Mouse (Mus musculus) brain, adult 2 months (tissue): ENCODE data around the gene Steap3.
A peak's percentile ranks its signal among the peaks of the same experiment; 100 is the strongest.

ENCODE experiments used
- DNase-seq: peaks from one replicate; pipeline ENCODE4 v3.0.0; 2011; ENCODE audit warnings: low read depth, low spot score

Steap3 gene

DNA sequence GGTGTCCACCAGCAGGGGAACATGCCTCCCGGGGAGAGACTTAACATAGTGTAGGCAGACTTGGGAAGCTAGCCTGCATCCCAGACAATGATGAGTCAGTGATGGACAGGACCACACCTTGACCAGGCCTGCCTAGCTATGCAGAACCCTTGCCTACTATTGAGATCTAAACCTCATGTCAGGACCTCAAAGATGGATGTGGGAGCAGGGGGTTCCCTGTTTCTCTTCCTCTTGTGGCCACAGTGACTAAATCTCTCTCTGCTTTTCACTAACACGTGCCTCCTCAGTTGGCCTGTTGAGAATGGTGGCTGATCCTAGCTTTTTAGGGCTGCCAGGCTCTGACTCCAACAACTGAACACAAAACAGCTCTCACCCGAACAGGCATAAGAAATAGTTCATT is 70.0 kb downstream of the Steap3 start:
- no peak for DNase-seq

GRCm38 (mm10) chr1:120198942-120199341 is 73.6 kb downstream of the Steap3 start:
- no peak for DNase-seq

GRCm38 (mm10) chr1:120198151-120198550 is 74.4 kb downstream of the Steap3 start:
- no peak for DNase-seq

GRCm38 (mm10) chr1:120197189-120197588 is 75.3 kb downstream of the Steap3 start:
- peak; percentile 83 for DNase-seq

DNA sequence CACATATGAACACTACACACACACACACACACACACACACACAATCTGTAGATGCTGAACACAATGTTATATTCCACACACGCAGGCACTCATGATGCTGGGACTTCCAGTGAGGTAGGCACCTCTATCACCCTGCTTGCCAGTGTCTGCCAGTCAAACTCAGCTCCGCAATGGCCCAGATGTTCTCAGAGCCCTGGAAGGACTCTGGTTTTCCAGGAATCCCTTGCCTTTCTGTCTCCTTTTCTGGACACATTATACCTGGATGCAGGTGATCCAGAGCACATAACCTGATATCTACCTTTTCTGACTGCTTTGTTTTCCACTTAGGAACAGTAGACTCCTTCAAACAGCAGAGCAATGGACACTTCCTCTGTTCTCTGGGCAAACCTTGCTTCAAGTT is 75.8 kb downstream of the Steap3 start:
- no peak for DNase-seq

DNA sequence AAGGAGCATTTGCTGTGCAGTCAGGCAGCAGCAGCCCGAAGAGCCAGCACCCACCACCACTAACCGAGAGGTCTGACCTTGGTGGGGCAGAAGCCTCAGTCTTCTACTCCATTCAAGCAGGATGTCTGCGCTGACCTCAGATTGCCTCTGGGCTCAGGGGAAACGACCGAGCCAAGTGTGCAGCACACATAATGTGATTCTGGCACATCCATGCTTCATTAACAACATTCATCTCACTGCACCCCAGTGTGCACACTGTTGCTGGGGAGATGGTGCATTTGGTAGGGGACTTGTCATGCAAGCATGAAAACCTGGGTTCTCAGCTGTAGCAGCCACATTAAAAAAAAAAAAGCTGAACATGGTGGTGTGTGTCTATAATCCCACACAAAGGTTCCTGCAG is 76.6 kb downstream of the Steap3 start:
- DNase-seq: no peak

GRCm38 (mm10) chr1:120193586-120193985 is 78.9 kb downstream of the Steap3 start:
- no peak for DNase-seq

DNA sequence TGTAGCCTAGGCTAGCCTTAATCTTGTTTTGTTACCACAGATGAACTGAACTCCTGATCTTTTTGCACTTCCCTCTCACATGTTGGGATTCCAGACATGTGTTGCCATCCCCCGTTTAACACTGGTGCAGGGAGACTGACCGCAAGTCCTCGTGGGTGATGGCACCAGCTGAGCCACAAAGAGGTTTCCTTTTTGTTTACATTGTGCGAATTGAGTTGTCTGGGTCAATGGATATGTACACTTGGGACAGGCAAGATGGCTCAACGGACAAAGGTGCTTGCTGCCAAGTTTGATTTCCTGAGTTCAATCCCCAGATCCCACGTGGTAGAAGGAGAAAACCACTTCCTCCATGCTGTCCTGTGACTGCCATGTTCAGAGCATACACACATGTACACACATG is 80.2 kb downstream of the Steap3 start:
- DNase-seq: no peak

DNA sequence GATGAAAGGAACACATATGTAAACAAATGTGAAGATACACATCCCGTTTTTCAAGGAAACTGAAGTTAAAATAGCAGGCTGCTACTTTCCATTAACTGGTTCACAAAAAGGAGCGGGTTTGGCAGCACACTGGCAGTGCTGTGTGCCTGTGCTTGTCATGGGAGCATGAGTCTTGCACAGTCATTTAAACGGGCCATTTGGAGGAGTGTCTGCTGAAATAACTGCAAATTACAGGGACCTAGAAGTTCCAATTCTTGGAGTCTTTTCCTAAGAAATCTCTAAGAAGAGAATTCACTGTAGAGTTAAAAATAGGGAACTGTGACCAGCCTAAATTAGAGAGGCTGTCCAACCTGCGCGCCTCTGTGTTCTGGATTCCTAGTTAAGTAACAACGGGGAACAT is 81.6 kb downstream of the Steap3 start:
- DNase-seq: peak; percentile 63

GRCm38 (mm10) chr1:120190300-120190699 is 82.2 kb downstream of the Steap3 start:
- no peak for DNase-seq

DNA sequence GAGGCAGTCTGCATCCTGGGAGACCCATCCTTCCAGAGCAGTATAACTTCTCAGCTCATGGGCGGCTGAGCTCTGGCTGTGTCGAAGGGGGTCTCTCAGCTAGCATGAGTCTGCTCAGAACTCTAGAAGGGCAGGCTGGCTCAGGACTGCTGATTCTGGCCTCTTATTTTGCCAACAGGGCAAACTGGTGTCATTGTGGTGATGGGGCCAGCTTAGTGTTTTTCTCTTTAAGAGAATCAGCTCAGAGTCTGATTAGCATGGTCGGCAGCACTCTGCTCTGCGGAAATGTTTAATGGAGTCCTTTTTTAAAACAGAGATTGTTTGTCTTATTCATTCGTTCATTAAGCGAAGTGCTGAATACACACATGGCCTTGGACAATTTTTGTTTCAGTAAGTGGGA is 83.3 kb downstream of the Steap3 start:
- peak; percentile 12 for DNase-seq

DNA sequence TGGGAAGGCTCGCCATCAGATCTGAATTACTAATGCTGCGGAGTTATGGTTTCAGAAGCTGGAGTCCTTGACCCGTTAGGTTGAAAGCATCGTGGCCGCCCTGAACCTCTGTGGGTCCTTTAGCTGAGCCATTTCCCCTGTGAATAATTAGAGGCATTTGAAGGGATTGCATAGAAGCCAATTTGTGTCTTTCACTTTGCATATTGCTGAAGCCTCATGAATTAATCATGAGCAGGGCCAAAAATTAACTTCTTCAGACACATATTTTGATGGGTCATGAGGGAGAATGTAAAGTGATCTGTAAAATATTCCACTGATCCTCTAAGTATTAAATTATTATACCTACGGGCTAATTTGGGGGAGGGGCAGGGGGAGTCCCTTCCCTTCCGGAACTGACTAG is 85.4 kb downstream of the Steap3 start:
- no peak for DNase-seq

DNA sequence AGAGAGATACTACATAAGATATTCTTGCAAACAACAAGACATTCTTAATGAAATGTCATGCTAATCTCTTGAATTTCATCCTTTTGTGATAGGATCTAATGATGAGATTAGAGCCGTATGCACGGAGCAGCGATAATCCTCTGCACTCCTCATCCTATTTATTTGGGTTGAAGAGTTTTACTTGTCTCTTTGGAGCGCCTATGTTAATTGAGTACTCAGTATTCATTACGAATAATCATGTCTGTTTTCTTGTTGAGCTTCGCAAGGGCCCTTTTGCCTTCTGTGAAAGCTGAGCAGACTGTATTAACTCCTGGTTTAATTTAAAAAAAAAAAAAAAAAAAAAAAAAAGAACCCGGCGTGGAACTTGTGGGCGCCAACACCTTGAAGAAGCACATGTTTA is 85.8 kb downstream of the Steap3 start:
- no peak for DNase-seq

- DNase-seq: no peak
These were observed 86.3 kb downstream of the Steap3 start for GRCm38 (mm10) chr1:120186204-120186603.

- no peak for DNase-seq
These were observed 95.4 kb downstream of the Steap3 start for GRCm38 (mm10) chr1:120177141-120177540.

DNA sequence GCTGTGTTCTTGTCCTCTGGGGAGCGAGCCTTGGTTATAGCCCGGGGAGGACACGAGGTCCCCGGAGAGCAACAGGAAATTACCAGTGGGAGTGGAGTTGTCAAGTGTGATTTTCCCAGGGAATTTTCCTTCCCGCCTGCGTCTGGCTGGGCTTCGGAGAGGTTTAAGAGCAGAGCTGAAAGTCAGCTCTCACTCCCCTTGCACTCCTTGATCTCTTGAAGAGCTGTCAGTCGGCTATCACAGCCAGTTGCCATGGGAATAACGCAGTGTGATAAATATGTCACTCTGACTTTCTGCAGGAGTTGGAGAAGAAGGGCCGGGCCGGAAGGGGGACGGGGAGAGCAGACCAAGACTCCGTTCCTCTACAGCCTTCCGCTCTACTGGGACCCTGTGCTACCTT is 96.2 kb downstream of the Steap3 start:
- peak; percentile 12 for DNase-seq

GRCm38 (mm10) chr1:120174991-120175390 is 97.5 kb downstream of the Steap3 start:
- no peak for DNase-seq

DNA sequence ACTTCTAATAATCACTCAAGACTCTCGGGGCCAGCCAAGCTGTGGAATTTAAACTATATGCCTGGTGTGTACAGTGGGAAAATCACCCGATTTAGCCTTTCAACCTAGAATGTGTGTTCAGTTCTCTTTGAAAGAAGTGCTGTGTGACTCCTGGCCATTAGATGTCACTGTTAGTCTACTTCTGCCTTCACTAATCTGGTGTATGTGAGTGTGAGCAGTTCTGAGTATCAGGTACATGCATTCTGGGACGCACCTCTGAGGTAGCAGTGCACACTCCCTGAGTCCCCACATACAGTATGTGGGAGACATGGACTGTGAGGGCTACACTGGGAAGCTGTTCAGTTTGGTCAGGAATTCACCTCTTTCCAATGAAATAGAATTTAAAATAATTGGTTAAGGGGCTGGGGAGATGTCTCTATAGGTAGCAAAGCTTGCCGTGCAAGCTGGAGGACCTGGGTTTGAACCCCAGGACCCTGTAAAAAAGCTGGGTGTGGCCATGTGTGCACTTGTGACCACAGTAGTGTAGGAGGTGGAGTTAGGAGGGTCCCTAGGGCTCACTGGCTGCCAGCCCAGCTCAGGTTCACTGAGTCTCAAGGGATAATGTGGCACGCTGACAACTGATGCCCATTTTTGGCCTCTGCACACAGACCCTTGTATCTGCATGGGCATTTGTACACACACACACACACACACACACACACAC is 100.5 kb downstream of the Steap3 start:
- peak; percentile 71 for DNase-seq

DNA sequence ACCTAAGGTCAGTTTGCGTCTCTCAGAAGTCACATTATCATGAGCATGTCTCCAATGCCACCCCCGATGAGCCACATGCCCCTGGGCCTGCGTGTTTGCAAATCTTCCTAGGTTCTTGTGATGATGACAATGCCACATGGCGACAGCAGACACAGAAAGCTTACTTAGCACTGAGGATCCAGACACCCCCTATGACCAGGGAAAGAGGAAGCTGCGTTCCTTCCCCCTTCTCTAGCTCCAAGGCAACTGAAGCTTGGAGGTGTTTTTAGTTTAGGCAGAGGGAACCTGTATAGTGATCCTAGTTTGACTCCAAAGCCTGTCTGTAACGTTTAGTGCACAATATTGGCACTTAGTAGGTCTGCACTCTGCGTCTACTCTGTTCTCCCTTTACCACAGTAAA is 102.2 kb downstream of the Steap3 start:
- no peak for DNase-seq

DNA sequence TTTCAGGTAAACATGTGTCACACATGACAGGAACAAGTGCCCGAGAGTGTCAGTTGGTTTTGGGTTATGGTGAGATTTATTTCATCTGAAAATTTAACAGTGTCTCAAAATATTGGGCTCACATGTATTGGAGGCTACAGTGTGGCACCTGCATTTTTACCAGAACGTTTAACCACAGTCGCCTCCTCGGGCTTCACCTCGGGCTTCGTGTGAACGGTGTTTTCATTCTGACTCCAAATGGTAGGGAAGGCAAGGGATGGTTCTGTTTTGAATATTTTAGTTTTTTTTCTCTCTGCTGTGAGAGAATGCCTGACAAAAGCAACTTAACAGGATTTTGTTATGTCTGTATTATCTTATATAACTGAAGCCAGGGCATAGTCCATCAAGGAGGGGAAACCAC is 103.8 kb downstream of the Steap3 start:
- DNase-seq: no peak

DNA sequence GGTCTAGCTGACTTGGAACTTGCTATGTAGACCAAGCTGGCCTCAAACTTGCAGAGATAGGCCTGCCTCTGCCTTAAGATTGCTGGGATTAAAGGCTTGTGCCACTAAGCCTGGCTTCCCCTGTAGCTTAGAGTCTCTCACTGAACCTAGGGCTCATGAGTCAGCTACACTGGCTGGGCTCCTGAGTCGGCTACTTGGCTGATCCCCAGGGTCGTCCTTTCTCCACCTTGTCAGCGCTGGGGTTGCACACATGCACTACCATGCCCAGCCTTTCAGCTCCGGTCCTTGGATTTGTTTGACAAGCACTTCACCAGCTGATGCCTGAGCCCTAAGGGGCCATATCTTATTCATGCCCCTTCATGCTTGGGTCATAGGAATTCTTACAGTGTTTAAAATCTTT is 104.5 kb downstream of the Steap3 start:
- DNase-seq: no peak

DNA sequence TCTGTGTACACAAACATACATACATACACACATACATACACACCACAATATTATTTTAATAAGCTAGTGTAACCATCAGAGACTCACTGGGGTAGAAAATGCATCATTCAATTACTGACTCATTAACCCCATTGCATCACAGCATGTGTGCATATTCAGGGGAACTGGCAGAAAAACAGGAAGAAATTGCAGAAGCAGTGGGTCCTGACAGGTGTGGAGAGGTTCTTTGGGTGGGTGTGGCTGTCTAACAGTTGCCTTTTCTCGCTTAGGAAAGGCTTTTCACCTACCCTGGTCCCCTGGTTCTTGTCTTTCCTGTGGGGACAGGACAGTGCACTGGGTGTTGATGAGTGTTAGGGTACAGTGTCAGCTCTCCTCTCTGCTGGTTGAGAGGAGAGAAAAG is 109.9 kb downstream of the Steap3 start:
- DNase-seq: no peak

- no peak for DNase-seq
These were observed 111.0 kb downstream of the Steap3 start for GRCm38 (mm10) chr1:120161502-120161901.

GRCm38 (mm10) chr1:120158474-120159127 is 113.9 kb downstream of the Steap3 start:
- no peak for DNase-seq
